Mouse (Mus musculus): Measurements from ENCODE around the gene Chkb. TPM values are rescaled to one million over a fixed set of nuclear protein-coding genes. Genes with fewer than 3 reads are reported as not detected.
A peak's percentile ranks its signal among the peaks of the same experiment; 100 is the strongest.

Chkb gene
- polyA plus RNA-seq, 1 experiment from 2014 or later = 44.3 TPM

GRCm38 (mm10) chr15:89468577-89468976, 38.9 kb upstream of the Chkb start:
- TF ChIP-seq EP300 (IDR thresholded peaks at IDR 0.05; ENCODE audit: low read depth) (no peak), CTCF (IDR thresholded peaks at IDR 0.05; ENCODE audit: low read depth) (peak; percentile 73)
- ATAC-seq (no peak), DNase-seq (no peak)
- Histone ChIP-seq H3K27me3 (ENCODE audit: insufficient read depth, low read length) (no peaks in the 10 kb centered on the region), H3K4me2 (ENCODE audit: low read depth, low read length) (no peak overlapping the region), H3K4me1 (ENCODE audit: insufficient read depth) (no peaks in the 10 kb centered on the region), H3K27ac (ENCODE audit: low read depth) (no peak overlapping the region), H3K9ac (replicated peaks) (no peak overlapping the region), H3K36me3 (replicated peaks; ENCODE audit: insufficient read depth, low read length) (no peaks in the 10 kb centered on the region), H3K4me3 (ENCODE audit: low read depth, low read length) (no peak overlapping the region), H3K9me3 (ENCODE audit: low read length) (no peaks in the 10 kb centered on the region)
- 33% methylated on average over 2 of the region's 2 CpGs for WGBS (ENCODE audit: insufficient replicate concordance)

GRCm38 (mm10) chr15:89465052-89465451, 35.3 kb upstream of the Chkb start:
- no peak for ATAC-seq

DNA sequence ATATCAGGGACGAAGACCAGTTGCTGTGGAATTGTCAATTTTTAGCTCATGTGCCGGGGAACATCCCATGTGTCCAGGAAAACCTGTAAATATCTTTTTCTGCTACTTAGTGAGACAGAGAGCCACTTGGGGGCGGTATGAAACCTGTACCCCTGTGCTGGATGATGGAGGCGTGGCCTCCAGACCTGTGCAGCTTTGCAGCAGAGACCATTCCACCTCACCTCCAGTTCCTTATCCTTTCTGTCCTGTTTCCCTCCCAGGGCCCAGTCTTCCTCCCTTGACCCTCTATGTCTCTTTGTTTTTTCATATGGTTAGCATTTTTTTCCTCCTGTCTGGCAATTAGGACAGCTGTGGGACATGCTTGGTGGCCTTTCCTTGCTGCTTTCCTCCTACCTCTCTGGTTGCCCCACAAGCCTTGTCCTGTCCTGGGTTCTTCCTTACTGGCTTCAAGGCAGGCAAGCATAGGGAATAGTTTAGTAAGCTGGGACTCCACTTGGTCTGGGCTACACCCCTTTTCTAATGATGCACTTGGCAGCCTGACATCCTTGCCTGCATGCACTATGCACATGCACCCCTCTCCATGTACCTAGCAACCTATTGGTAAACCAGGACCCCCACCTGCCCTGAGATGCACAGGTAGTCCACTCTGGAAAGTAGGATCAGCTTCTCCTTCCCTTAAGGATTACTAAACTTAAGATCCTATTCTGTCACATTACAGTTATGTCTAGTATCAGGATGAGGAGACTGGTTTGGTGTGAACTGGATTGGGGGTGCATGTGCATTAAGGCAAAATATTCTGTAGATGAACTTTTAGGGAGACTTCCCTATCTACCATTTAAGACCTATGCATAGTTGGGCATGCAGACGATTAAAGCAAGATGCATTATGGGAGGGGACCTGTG, 33.9 kb upstream of the Chkb start:
- no peaks in the 10 kb centered on the region for H3K9me3 ChIP-seq (ENCODE audit: low read length)
- TF ChIP-seq EP300 (IDR thresholded peaks at IDR 0.05; ENCODE audit: low read depth) = no peak
- peak; percentile 40 for TF ChIP-seq CTCF (IDR thresholded peaks at IDR 0.05; ENCODE audit: low read depth)
- no peaks in the 10 kb centered on the region for H3K36me3 ChIP-seq (replicated peaks; ENCODE audit: insufficient read depth, low read length)
- H3K4me3 ChIP-seq (ENCODE audit: low read depth, low read length) = no peak overlapping the region
- no peak overlapping the region for H3K9ac ChIP-seq (replicated peaks)
- H3K27ac ChIP-seq (ENCODE audit: low read depth) = no peak overlapping the region
- H3K27me3 ChIP-seq (ENCODE audit: insufficient read depth, low read length) = 0 out of 2 replicates have a peak, but pooled peaks cover 1% of the 10 kb centered on the region
- no peak for ATAC-seq
- H3K4me1 ChIP-seq (ENCODE audit: insufficient read depth) = no peaks in the 10 kb centered on the region
- DNase-seq = no peak
- H3K4me2 ChIP-seq (ENCODE audit: low read depth, low read length) = no peak overlapping the region
- 41% methylated on average over 5 of the region's 5 CpGs for WGBS (ENCODE audit: insufficient replicate concordance)

More at GRCm38 (mm10) chr15:89465052-89465451, 35.3 kb upstream of the Chkb start:
- Histone ChIP-seq H3K36me3 (replicated peaks; ENCODE audit: insufficient read depth, low read length) (no peaks in the 10 kb centered on the region), H3K9me3 (ENCODE audit: low read length) (no peaks in the 10 kb centered on the region), H3K27me3 (ENCODE audit: insufficient read depth, low read length) (no peaks in the 10 kb centered on the region), H3K9ac (replicated peaks) (no peak overlapping the region), H3K4me1 (ENCODE audit: insufficient read depth) (no peaks in the 10 kb centered on the region), H3K4me3 (ENCODE audit: low read depth, low read length) (no peak overlapping the region), H3K27ac (ENCODE audit: low read depth) (no peak overlapping the region), H3K4me2 (ENCODE audit: low read depth, low read length) (no peak overlapping the region)
- 25% methylated on average over 1 of the region's 1 CpGs for WGBS (ENCODE audit: insufficient replicate concordance)
- no peak for TF ChIP-seq EP300 (IDR thresholded peaks at IDR 0.05; ENCODE audit: low read depth)
- no peak for TF ChIP-seq CTCF (IDR thresholded peaks at IDR 0.05; ENCODE audit: low read depth)
- DNase-seq = no peak

GRCm38 (mm10) chr15:89462176-89462575, 32.5 kb upstream of the Chkb start:
- DNase-seq (no peak), ATAC-seq (no peak)
- H3K9me3 ChIP-seq (ENCODE audit: low read length) = no peaks in the 10 kb centered on the region
- TF ChIP-seq EP300 (IDR thresholded peaks at IDR 0.05; ENCODE audit: low read depth) (no peak), CTCF (IDR thresholded peaks at IDR 0.05; ENCODE audit: low read depth) (no peak)
- no peak overlapping the region for H3K4me2 ChIP-seq (ENCODE audit: low read depth, low read length)
- H3K36me3 ChIP-seq (replicated peaks; ENCODE audit: insufficient read depth, low read length) = no peaks in the 10 kb centered on the region
- 0 out of 2 replicates have a peak, but pooled peaks cover 3% of the 10 kb centered on the region for H3K27me3 ChIP-seq (ENCODE audit: insufficient read depth, low read length)
- no peak overlapping the region for H3K9ac ChIP-seq (replicated peaks)
- 68% methylated on average over 7 of the region's 7 CpGs for WGBS (ENCODE audit: insufficient replicate concordance)
- no peaks in the 10 kb centered on the region for H3K4me1 ChIP-seq (ENCODE audit: insufficient read depth)
- no peak overlapping the region for H3K27ac ChIP-seq (ENCODE audit: low read depth)
- H3K4me3 ChIP-seq (ENCODE audit: low read depth, low read length) = no peak overlapping the region

DNA sequence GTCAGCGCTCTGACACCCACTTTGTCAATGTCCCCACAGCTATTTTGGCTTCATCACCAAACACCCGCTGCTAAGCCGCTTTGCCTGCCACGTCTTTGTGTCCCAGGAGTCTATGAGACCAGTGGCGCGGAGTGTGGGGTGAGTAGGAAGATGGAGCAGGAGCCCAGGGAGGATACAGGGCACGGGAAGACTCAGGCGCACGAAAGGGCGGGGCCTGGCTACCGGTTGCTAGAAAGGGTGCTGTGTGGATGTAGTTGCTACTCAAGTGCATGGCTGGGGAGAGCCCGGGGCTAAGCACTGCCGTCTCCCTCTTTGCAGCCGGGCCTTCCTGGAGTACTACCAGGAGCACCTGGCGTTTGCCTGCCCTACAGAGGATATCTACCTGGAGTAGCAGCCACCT, 31.6 kb upstream of the Chkb start:
- no peak for ATAC-seq

GRCm38 (mm10) chr15:89460298-89460697, 30.6 kb upstream of the Chkb start:
- H3K9ac ChIP-seq (replicated peaks) = no peak overlapping the region
- H3K27ac ChIP-seq (ENCODE audit: low read depth) = no peak overlapping the region
- ATAC-seq (no peak), DNase-seq (no peak)
- H3K27me3 ChIP-seq (ENCODE audit: insufficient read depth, low read length) = peaks cover 5% of the 10 kb centered on the region; the same call in 1 of the 2 replicates
- no peak overlapping the region for H3K4me3 ChIP-seq (ENCODE audit: low read depth, low read length)
- TF ChIP-seq EP300 (IDR thresholded peaks at IDR 0.05; ENCODE audit: low read depth) = no peak
- TF ChIP-seq CTCF (IDR thresholded peaks at IDR 0.05; ENCODE audit: low read depth) = no peak
- WGBS (ENCODE audit: insufficient replicate concordance) = 68% methylated on average over 10 of the region's 10 CpGs
- no peak overlapping the region for H3K4me2 ChIP-seq (ENCODE audit: low read depth, low read length)
- H3K36me3 ChIP-seq (replicated peaks; ENCODE audit: insufficient read depth, low read length) = no peaks in the 10 kb centered on the region
- H3K4me1 ChIP-seq (ENCODE audit: insufficient read depth) = no peaks in the 10 kb centered on the region
- no peaks in the 10 kb centered on the region for H3K9me3 ChIP-seq (ENCODE audit: low read length)

More for the DNA sequence above, 31.6 kb upstream of the Chkb start:
- Histone ChIP-seq H3K4me3 (ENCODE audit: low read depth, low read length) (no peak overlapping the region), H3K4me2 (ENCODE audit: low read depth, low read length) (no peak overlapping the region), H3K27ac (ENCODE audit: low read depth) (no peak overlapping the region), H3K9ac (replicated peaks) (no peak overlapping the region), H3K4me1 (ENCODE audit: insufficient read depth) (no peaks in the 10 kb centered on the region), H3K9me3 (ENCODE audit: low read length) (no peaks in the 10 kb centered on the region), H3K27me3 (ENCODE audit: insufficient read depth, low read length) (0 out of 2 replicates have a peak, but pooled peaks cover 3% of the 10 kb centered on the region), H3K36me3 (replicated peaks; ENCODE audit: insufficient read depth, low read length) (no peaks in the 10 kb centered on the region)
- no peak for DNase-seq
- TF ChIP-seq EP300 (IDR thresholded peaks at IDR 0.05; ENCODE audit: low read depth) = no peak
- TF ChIP-seq CTCF (IDR thresholded peaks at IDR 0.05; ENCODE audit: low read depth) = no peak
- WGBS (ENCODE audit: insufficient replicate concordance) = 76% methylated on average over 15 of the region's 15 CpGs

All from liver, postnatal 0 days (tissue).